Mouse (Mus musculus): ENCODE measurements around the gene Pcbp1. TPM values are rescaled to one million over a fixed set of nuclear protein-coding genes. Genes with fewer than 3 reads are reported as not detected.

Gene Pcbp1
- total RNA-seq, 2 experiments from 2014 or later: 179 to 192 TPM

Small RNA genes within 50 kb of the gene (microRNA-seq; reads per million reads assigned to microRNA genes)
- gene Gm22184: not detected

Other genes with a start within 250 kb of the Pcbp1 start
- gene Fam136a, start 160.7 kb downstream of the Pcbp1 start, total RNA-seq (2021): 10 to 100 TPM; 23.3 to 25.2 TPM
- gene Snrpg, start 155.0 kb downstream of the Pcbp1 start, total RNA-seq (2021): 10 to 100 TPM; 55.8 to 66.0 TPM
- gene Pcyox1, start 129.2 kb downstream of the Pcbp1 start, total RNA-seq (2021): 100 to 1,000 TPM; 106 to 124 TPM
- 100 to 1,000 TPM in 1 of 2 experiments, 10 to 100 TPM in 1; 76.1 to 145 TPM for gene Tia1, start 122.1 kb downstream of the Pcbp1 start, total RNA-seq (2021)
- not detected for gene Gm44790, start 99.7 kb downstream of the Pcbp1 start, total RNA-seq (2021)
- 10 to 100 TPM; 21.5 to 22.0 TPM for gene C87436, start 87.9 kb downstream of the Pcbp1 start, total RNA-seq (2021)
- gene Asprv1, start 101.8 kb upstream of the Pcbp1 start, total RNA-seq (2021): 1 to 10 TPM in 1 of 2 experiments, under 1 TPM in 1; 0.86 to 2.4 TPM
- 10 to 100 TPM; 24.5 to 25.9 TPM for gene Mxd1, start 142.8 kb upstream of the Pcbp1 start, total RNA-seq (2021)
- 10 to 100 TPM; 52.6 to 58.8 TPM for gene Snrnp27, start 158.2 kb upstream of the Pcbp1 start, total RNA-seq (2021)
- gene Gmcl1, start 207.1 kb upstream of the Pcbp1 start, total RNA-seq (2021): 10 to 100 TPM; 31.5 to 34.8 TPM

Data from left cerebral cortex, postnatal 36 days (tissue).